Mouse (Mus musculus) stomach, embryonic 14.5 days (tissue): Measurements from ENCODE around the gene Mzf1. TPM values are rescaled to one million over a fixed set of nuclear protein-coding genes. Genes with fewer than 3 reads are reported as not detected.

ENCODE experiments used
- ATAC-seq: fragments of 200-750 bp; cut with Nextera tagmentation; 2 replicates; pipeline ENCODE4 v1.8.0; 2017; ENCODE audit warnings: low read depth, moderate TSS enrichment; ENCODE audit not compliant: insufficient number of reproducible peaks, insufficient read depth, low FRiP score
- H3K27ac ChIP-seq: fragments of 300-500 bp; sonication (generic); 2 replicates; pipeline ENCODE4 v1.5.1; 2014; ENCODE audit warnings: mild to moderate bottlenecking, low read length, moderate library complexity, mixed read lengths
- H3K27me3 ChIP-seq: fragments of 300-500 bp; sonication (generic); 2 replicates; pipeline ENCODE4 v1.6.1; 2014; ENCODE audit warnings: low read length, control low read depth, mixed read lengths; ENCODE audit not compliant: control insufficient read depth, insufficient read depth
- H3K36me3 ChIP-seq: fragments of 300-500 bp; sonication (generic); 2 replicates; pipeline ENCODE4 v1.6.1; 2014; ENCODE audit warnings: mild to moderate bottlenecking, control low read depth, low read length, moderate library complexity, mixed read lengths; ENCODE audit not compliant: control insufficient read depth, insufficient read depth
- H3K4me1 ChIP-seq: fragments of 300-500 bp; sonication (generic); 2 replicates; pipeline ENCODE4 v1.6.1; 2014; ENCODE audit warnings: low read length, control low read depth, mixed read lengths; ENCODE audit not compliant: control insufficient read depth, insufficient read depth
- H3K4me2 ChIP-seq: fragments of 300-500 bp; sonication (generic); replicated peaks from 2 replicates; pipeline ENCODE4 v1.6.1; 2014; ENCODE audit warnings: low read depth, low read length, control low read depth
- H3K4me3 ChIP-seq: fragments of 300-500 bp; sonication (generic); 2 replicates; pipeline ENCODE4 v1.5.1; 2014; ENCODE audit warnings: low read depth, low read length, control low read depth
- H3K9ac ChIP-seq: fragments of 300-500 bp; sonication (generic); replicated peaks from 2 replicates; pipeline ENCODE4 v1.6.1; 2014; ENCODE audit warnings: low read depth, mild to moderate bottlenecking, control low read depth, low read length, moderate library complexity, mixed read lengths
- H3K9me3 ChIP-seq: fragments of 300-500 bp; sonication (generic); 2 replicates; pipeline ENCODE4 v1.6.1; 2016; ENCODE audit warnings: low read depth, low read length, control low read depth; ENCODE audit not compliant: control insufficient read depth
- WGBS: fragments of 180-500 bp; shearing (Covaris S2); extraction: QIAGEN DNeasy Blood & Tissue Kit; methylation state at CpG from one replicate; pipeline ENCODE4 v1.1.7; 2014; 5-methylcytosine and 5-hydroxymethylcytosine counted together
- polyA plus RNA-seq: library from polyadenylated mRNA; unstranded; fragments of >200 nt; fragmentation: Nextera tagmentation; extraction: Ambion mirVana; gene quantifications from 2 replicates; pipeline ENCODE4 v1.2.1, GENCODE M21; 2014

The Mzf1 gene
- polyA plus RNA-seq, 1 experiment from 2014 or later = 3.1 TPM

DNA sequence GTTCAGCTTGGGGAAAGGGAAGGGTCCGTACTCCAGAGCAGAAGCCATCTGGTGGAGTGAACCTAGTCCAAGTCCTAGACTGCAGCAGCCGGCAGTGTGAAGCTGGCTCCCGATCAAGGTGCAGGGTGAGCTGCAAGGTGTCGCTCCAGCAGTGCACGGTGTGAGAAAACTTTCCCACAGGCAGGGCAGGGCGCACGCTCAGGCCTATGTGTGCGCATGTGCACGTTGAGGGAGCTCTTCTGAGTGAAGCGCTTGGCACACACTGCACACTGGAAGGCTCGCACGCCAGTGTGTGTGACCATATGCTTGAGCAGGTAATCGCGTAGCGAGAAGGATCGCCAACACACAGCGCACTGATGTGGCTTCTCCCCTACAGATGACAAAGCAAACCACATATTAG lies 48.6 kb downstream of the Mzf1 start:
- 87% methylated on average over 17 of the region's 17 CpGs for WGBS
- H3K9ac ChIP-seq = no peak overlapping the region
- H3K27me3 ChIP-seq = no peaks in the 10 kb centered on the region
- no peak overlapping the region for H3K4me2 ChIP-seq
- H3K36me3 ChIP-seq = peaks cover 25% of the 10 kb centered on the region
- H3K4me1 ChIP-seq = peaks cover 8% of the 10 kb centered on the region; the same call in 1 of the 2 replicates
- H3K9me3 ChIP-seq = no peaks in the 10 kb centered on the region
- no peak overlapping the region for H3K4me3 ChIP-seq
- ATAC-seq = no peak
- no peak overlapping the region for H3K27ac ChIP-seq

DNA sequence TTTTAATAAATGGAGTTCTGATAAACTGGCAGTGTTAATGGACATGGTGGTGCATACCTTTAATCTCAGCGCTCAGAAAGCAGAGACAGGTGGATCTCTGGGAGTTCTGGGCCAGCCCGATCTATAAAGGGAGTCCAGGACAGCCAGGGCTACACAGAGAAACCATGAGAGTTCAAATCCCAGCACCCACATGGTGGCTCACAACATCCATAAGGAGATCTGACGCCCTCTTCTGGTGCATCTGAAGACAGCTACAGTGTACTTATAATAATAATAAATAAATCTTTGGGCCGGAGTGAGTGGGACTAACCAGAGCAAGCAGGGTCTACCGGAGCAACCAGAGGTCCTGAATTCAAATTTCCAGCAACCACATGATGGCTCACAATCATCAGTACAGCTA lies 51.2 kb downstream of the Mzf1 start:
- no peak overlapping the region for H3K4me3 ChIP-seq
- H3K9me3 ChIP-seq = no peaks in the 10 kb centered on the region
- WGBS = 75% methylated on average over 5 of the region's 5 CpGs
- no peak for ATAC-seq
- H3K36me3 ChIP-seq = peaks cover 25% of the 10 kb centered on the region
- H3K27me3 ChIP-seq = no peaks in the 10 kb centered on the region
- H3K9ac ChIP-seq = no peak overlapping the region
- H3K4me2 ChIP-seq = no peak overlapping the region
- H3K27ac ChIP-seq = no peak overlapping the region
- H3K4me1 ChIP-seq = 0 out of 2 replicates have a peak, but pooled peaks cover under 1% of the 10 kb centered on the region

DNA sequence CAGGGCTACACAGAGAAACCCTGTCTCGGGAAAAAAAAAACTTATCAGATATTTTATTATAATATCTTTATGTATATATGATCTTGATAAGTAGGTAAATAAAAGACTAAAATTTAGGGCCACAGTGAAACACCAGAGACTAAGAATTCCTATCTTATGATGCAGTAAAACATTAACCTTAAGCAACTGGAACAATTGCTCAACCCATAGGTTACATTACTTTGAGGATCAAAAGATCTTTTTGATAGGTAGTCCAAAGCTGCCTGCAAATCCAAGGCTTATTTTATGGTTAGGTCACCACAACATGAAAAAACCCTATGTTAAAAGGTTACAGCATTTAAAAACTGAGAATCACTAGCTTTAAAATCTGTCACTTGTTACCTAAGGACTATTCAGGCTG lies 53.0 kb downstream of the Mzf1 start:
- H3K9me3 ChIP-seq = no peaks in the 10 kb centered on the region

DNA sequence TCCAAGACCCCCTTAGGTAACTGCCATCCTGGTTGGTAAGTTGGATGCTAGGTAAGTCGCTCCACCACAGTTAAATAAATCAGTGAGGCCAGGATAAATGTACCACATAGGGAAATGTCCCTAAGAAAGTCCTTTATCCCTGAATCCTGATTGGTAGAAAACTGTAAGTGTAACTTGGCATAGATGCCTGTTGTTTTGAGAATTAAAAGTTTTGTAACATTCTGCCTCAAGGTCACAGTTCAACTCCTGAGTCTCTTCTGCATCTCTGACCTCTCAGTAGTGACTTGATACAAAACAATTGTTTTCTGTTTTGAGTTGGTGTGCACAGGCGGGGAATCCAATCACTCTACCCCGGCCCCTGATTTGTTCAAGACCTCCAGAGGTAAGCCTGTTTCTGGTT lies 55.7 kb downstream of the Mzf1 start, which contains the start of gene Trim28:
Trim28 (plus strand) TSS at position 264 of the 400 bp plus-strand sequence.
- Histone ChIP-seq H3K36me3 (no peaks in the 10 kb centered on the region), H3K9me3 (no peaks in the 10 kb centered on the region), H3K27me3 (no peaks in the 10 kb centered on the region), H3K27ac (no peak within 1 kb of the TSS), H3K9ac (no peak within 1 kb of the TSS), H3K4me1 (no peaks in the 10 kb centered on the region), H3K4me2 (no peak within 1 kb of the TSS), H3K4me3 (no peak within 1 kb of the TSS)
- ATAC-seq = no peak
- 86% methylated on average over 3 of the region's 3 CpGs for WGBS

More for the DNA sequence above, 53.0 kb downstream of the Mzf1 start:
- H3K4me3 ChIP-seq = no peak overlapping the region
- no peaks in the 10 kb centered on the region for H3K27me3 ChIP-seq
- H3K27ac ChIP-seq = no peak overlapping the region
- no peak overlapping the region for H3K9ac ChIP-seq
- no peaks in the 10 kb centered on the region for H3K4me1 ChIP-seq
- 66% methylated on average over 1 of the region's 1 CpGs for WGBS
- no peak for ATAC-seq
- peaks cover 8% of the 10 kb centered on the region for H3K36me3 ChIP-seq
- H3K4me2 ChIP-seq = no peak overlapping the region

DNA sequence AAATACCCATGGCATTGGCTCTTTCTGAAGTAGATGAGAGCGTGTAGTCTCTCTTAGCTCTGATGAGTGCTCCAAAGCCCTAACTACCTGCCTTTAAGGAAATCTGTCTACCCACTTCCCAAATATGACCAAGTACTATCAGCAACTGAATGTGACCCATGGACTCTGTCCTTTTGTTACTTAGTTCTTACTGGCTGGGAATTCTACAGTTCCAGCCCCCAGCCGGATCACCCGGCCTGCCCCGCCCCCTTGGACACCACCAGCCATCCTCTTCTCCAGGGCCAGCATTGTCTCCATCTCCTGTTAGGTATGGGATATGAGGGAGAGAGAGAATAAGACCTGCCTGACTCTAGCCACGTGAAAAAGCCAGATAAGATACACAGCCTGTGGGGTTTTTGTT lies 56.5 kb downstream of the Mzf1 start, which contains the start of gene Slc27a5:
Slc27a5 (minus strand) TSS at position 140 of the 400 bp plus-strand sequence.
- Histone ChIP-seq H3K4me3 (no peak within 1 kb of the TSS), H3K36me3 (no peaks in the 10 kb centered on the region), H3K27ac (no peak within 1 kb of the TSS), H3K4me2 (no peak within 1 kb of the TSS), H3K9ac (no peak within 1 kb of the TSS), H3K4me1 (no peaks in the 10 kb centered on the region), H3K27me3 (no peaks in the 10 kb centered on the region), H3K9me3 (no peaks in the 10 kb centered on the region)
- 75% methylated on average over 5 of the region's 5 CpGs for WGBS
- no peak for ATAC-seq

DNA sequence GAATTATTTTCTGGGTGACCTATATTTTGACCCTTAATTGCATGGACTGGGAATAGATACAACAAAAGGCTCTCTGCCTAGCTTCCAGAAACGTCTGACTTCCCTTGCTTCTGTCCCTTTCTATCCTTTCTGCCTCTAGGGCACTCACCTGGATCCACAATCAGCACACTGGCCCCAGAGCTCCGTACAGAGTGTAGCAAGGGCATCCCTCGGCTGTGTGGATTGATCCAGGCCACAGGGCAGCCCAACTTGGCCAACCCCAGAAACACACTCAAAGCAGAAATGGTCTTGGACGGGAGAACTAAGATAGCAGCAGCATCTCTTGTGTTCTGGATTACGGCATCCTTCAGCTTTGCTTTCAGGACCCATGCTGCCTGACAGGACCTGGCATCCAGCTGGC lies 57.3 kb downstream of the Mzf1 start:
- Histone ChIP-seq H3K9ac (no peak overlapping the region), H3K4me1 (no peaks in the 10 kb centered on the region), H3K36me3 (no peaks in the 10 kb centered on the region), H3K4me3 (no peak overlapping the region), H3K27ac (no peak overlapping the region), H3K27me3 (no peaks in the 10 kb centered on the region), H3K4me2 (no peak overlapping the region), H3K9me3 (no peaks in the 10 kb centered on the region)
- 72% methylated on average over 5 of the region's 5 CpGs for WGBS
- no peak for ATAC-seq

DNA sequence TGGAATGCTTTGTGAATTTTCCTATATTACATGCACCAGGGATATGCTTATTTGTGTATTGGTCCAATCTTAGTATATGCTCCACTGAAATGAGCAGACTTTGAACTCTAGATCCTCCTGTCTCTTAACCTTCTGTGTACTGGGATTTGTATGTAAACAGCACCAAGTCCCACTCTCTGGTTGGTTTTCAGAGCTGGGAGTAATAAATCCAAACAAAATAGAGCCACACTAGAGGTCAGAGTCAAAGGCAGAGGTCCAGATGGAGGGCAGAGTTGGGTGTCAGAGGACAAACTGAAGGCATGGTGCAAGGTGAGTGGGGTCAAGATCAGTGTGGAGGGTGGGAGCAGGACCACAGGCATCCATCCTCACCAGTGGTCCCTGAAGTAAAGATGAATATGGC lies 58.7 kb downstream of the Mzf1 start:
- H3K27ac ChIP-seq = no peak overlapping the region
- H3K36me3 ChIP-seq = no peaks in the 10 kb centered on the region
- no peaks in the 10 kb centered on the region for H3K9me3 ChIP-seq
- H3K27me3 ChIP-seq = no peaks in the 10 kb centered on the region
- no peak overlapping the region for H3K9ac ChIP-seq
- no peaks in the 10 kb centered on the region for H3K4me1 ChIP-seq
- no peak for ATAC-seq
- no peak overlapping the region for H3K4me2 ChIP-seq
- H3K4me3 ChIP-seq = no peak overlapping the region

DNA sequence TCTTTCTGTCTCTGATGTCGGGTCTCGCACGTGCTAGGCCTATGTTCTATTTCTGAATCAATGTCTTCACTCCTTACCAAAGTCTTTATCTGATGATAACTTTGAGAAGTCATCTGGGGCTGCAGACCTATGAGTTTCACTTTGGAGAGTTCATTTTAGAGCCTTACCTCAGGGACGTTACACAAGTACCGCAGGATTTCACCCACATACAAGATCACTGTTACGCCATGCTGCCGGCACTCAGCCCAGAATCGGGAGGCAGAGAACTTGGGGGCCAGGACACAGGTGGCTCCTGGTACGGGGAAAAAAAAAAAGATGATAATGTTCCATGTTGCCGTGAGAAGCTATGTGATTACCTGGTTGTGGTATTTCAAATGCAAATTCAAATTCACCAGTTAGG lies 61.4 kb downstream of the Mzf1 start:
- no peaks in the 10 kb centered on the region for H3K27me3 ChIP-seq
- WGBS = 86% methylated on average over 10 of the region's 10 CpGs
- ATAC-seq = no peak

More for the DNA sequence above, 61.4 kb downstream of the Mzf1 start:
- H3K36me3 ChIP-seq = no peaks in the 10 kb centered on the region
- H3K9ac ChIP-seq = no peak overlapping the region
- no peak overlapping the region for H3K4me2 ChIP-seq
- H3K9me3 ChIP-seq = no peaks in the 10 kb centered on the region
- H3K4me3 ChIP-seq = no peak overlapping the region
- no peak overlapping the region for H3K27ac ChIP-seq
- H3K4me1 ChIP-seq = no peaks in the 10 kb centered on the region
